Comparison of ENCODE assay signal across 21 mouse cellular contexts in the genomic region with DNA sequence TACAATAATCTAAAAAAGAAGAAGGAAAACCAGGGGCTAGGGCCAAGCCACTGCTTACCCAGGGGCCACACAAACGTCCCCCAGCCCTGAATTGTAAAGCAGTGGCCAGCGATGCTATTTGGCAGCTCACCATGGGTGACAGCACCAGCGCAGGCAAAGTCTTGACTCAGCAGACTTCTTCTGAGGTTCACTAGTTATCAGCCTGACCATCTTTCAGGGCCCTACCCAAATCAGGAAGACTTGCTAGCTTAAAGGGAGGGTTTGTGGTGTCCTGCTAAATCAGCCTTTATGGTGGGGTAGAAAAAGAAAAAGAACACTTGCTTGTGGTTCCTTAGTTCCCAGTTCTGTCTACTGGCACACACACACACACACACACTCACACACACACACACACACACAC.
DNase-seq lines count a peak whose midpoint lies in the region; ATAC-seq and TF ChIP-seq lines count a peak whose summit lies in the region.
"Had no signal": no experiment of that assay in that cellular context is flagged by ENCODE, and none has a peak within 500 bp of the region (broad histone marks: within the 10 kb centered on the region; RNA-seq: fewer than 3 reads in every experiment).

No protein-coding gene starts in this region.

- H3K4me3 ChIP-seq in lung, embryonic 15.5 days, result no peak overlapping the region
- no peak overlapping the region for H3K4me3 ChIP-seq in MEL (ENCODE audit: control insufficient read depth in 1 of 2, insufficient read depth in 1 of 2, low read depth in 2 of 2, low read length in 2 of 2)
- no peak overlapping the region for H3K4me3 ChIP-seq in thymus, adult 2 months (ENCODE audit: control insufficient read depth, insufficient read depth, low read length)
- H3K4me3 ChIP-seq: forebrain, embryonic 10.5 days; gastrocnemius, adult 2 months; heart, embryonic 15.5 days; limb, embryonic 10.5 days; liver, embryonic 13.5 days; myocyte had no signal

- TF ChIP-seq POLR2A in MEL (IDR thresholded peaks at IDR 0.05; ENCODE audit: control insufficient read depth in 1 of 2, insufficient read depth in 1 of 2, low read depth in 1 of 2, low read length in 2 of 2, poor library complexity in 1 of 2), result no peak
- TF ChIP-seq POLR2A in thymus, adult 2 months (IDR thresholded peaks at IDR 0.05; ENCODE audit: control insufficient read depth, extremely low read depth, insufficient read depth, low read length, poor library complexity), result no peak

- TF ChIP-seq RAD21 in MEL (IDR thresholded peaks at IDR 0.05; ENCODE audit: low read depth, low read length), result no peak

- ATAC-seq in lung, embryonic 15.5 days (ENCODE audit: borderline replicate concordance, extremely low read depth, low FRiP score, low TSS enrichment), result no peak
- peak; percentile 42 for ATAC-seq in granulocyte monocyte progenitor cell, adult 5-6 weeks (replicated peaks; ENCODE audit: poor library complexity, severe bottlenecking)
- ATAC-seq in megakaryocyte progenitor cell, adult 5-6 weeks (replicated peaks; ENCODE audit: poor library complexity), result peak; percentile 75

- DNase-seq in lung, postnatal 14 days, result no peak
- DNase-seq in MEL (ENCODE audit: low read depth, low spot score), result peak; percentile 56
- DNase-seq in ovary, postnatal 36 days (ENCODE audit: low spot score), result no peak
- DNase-seq in cerebellum, adult 11 months, result no peak
- DNase-seq in thymus, adult 2 months, result no peak
- DNase-seq: cerebellum, adult 18-20 months; cerebellum, postnatal 36 days; gastrocnemius, adult 2 months; kidney, adult 8-10 months; kidney, postnatal 14 days; liver, embryonic 13.5 days; midbrain, embryonic 14.5 days; right cerebral cortex, postnatal 14 days; thymus, postnatal 4 days had no signal

- no peak overlapping the region for H3K4me2 ChIP-seq in lung, embryonic 15.5 days
- H3K4me2 ChIP-seq: heart, embryonic 15.5 days; liver, embryonic 13.5 days had no signal

- no peak for TF ChIP-seq CTCF in MEL (IDR thresholded peaks at IDR 0.05 in 2 of 3, conservative IDR thresholded peaks at IDR 0.05 in 1 of 3; ENCODE audit: control insufficient read depth in 1 of 3, insufficient read depth in 1 of 3, low read depth in 2 of 3, low read length in 3 of 3, poor library complexity in 1 of 3, severe bottlenecking in 1 of 3)
- TF ChIP-seq CTCF in thymus, adult 2 months (IDR thresholded peaks at IDR 0.05; ENCODE audit: borderline replicate concordance, control insufficient read depth, extremely low read depth, insufficient read depth, low read length, poor library complexity), result no peak

- 73% methylated on average over 3 of the region's 3 CpGs for WGBS in lung, embryonic 15.5 days
- 9% methylated on average over 3 of the region's 3 CpGs for WGBS in thymus, adult 2 months

- H3K27me3 ChIP-seq in lung, embryonic 15.5 days, result no peaks in the 10 kb centered on the region
- H3K27me3 ChIP-seq in MEL (ENCODE audit: control insufficient read depth in 1 of 2, insufficient read depth in 2 of 2, low read length in 2 of 2), result no peaks in the 10 kb centered on the region; a peak in 1 of 4 replicates
- no peaks in the 10 kb centered on the region for H3K27me3 ChIP-seq in thymus, adult 2 months (ENCODE audit: control insufficient read depth, insufficient read depth, low read length)
- H3K27me3 ChIP-seq: heart, embryonic 15.5 days; liver, embryonic 13.5 days had no signal

- no peaks in the 10 kb centered on the region for H3K9me3 ChIP-seq in lung, embryonic 15.5 days
- no peaks in the 10 kb centered on the region for H3K9me3 ChIP-seq in MEL (replicated peaks; ENCODE audit: insufficient read depth, low read length)
- H3K9me3 ChIP-seq: forebrain, embryonic 10.5 days; heart, embryonic 15.5 days; limb, embryonic 10.5 days; liver, embryonic 13.5 days had no signal

- no peaks in the 10 kb centered on the region for H3K79me2 ChIP-seq in MEL (ENCODE audit: control insufficient read depth, insufficient read depth, low read length, poor library complexity)

- no peaks in the 10 kb centered on the region; the same call in 1 of the 2 replicates for H3K4me1 ChIP-seq in lung, embryonic 15.5 days
- H3K4me1 ChIP-seq in MEL (ENCODE audit: control insufficient read depth in 1 of 2, insufficient read depth in 2 of 2, low read length in 2 of 2), result no peaks in the 10 kb centered on the region; a peak in 1 of 4 replicates
- H3K4me1 ChIP-seq in thymus, adult 2 months (replicated peaks; ENCODE audit: control insufficient read depth, insufficient read depth, low read length), result 0 out of 2 replicates have a peak, but pooled peaks cover 2% of the 10 kb centered on the region
- H3K4me1 ChIP-seq: forebrain, embryonic 10.5 days; heart, embryonic 15.5 days; limb, embryonic 10.5 days had no signal

- H3K27ac ChIP-seq in lung, embryonic 15.5 days, result 0 out of 2 replicates have a peak overlapping the region, but pooled peaks have one; percentile 59
- H3K27ac ChIP-seq in MEL (ENCODE audit: control insufficient read depth, low read depth, low read length), result no peak overlapping the region
- no peak overlapping the region for H3K27ac ChIP-seq in thymus, adult 2 months (ENCODE audit: control insufficient read depth, insufficient read depth, low read length)
- H3K27ac ChIP-seq: forebrain, embryonic 10.5 days; gastrocnemius, adult 2 months; heart, embryonic 15.5 days; limb, embryonic 10.5 days; liver, embryonic 13.5 days had no signal

- H3K9ac ChIP-seq in lung, embryonic 15.5 days, result no peak overlapping the region
- H3K9ac ChIP-seq in MEL (ENCODE audit: control insufficient read depth, low read depth, low read length, poor library complexity, severe bottlenecking), result no peak overlapping the region
- H3K9ac ChIP-seq: heart, embryonic 15.5 days; liver, embryonic 13.5 days had no signal

- no peaks in the 10 kb centered on the region for H3K36me3 ChIP-seq in lung, embryonic 15.5 days
- no peaks in the 10 kb centered on the region for H3K36me3 ChIP-seq in MEL (ENCODE audit: control insufficient read depth in 1 of 2, insufficient read depth in 2 of 2, low read length in 2 of 2)
- no peaks in the 10 kb centered on the region for H3K36me3 ChIP-seq in thymus, adult 2 months (ENCODE audit: control insufficient read depth, insufficient read depth, low read length)
- H3K36me3 ChIP-seq: forebrain, embryonic 10.5 days; heart, embryonic 15.5 days; limb, embryonic 10.5 days; liver, embryonic 13.5 days had no signal

- no peak for TF ChIP-seq EP300 in MEL (IDR thresholded peaks at IDR 0.05; ENCODE audit: low read depth in 1 of 2, low read length in 2 of 2)

TF ChIP-seq in MEL, 35 proteins besides CTCF, POLR2A, EP300 and RAD21:
- TF ChIP-seq GATA1 (IDR thresholded peaks at IDR 0.05; ENCODE audit: low read depth, low read length) (peak; percentile 49; the same call in 1 of the 2 replicates), USF2 (IDR thresholded peaks at IDR 0.05; ENCODE audit: borderline replicate concordance in 1 of 2, insufficient read depth in 1 of 2, low read depth in 1 of 2, low read length in 2 of 2) (no peak)
TF ChIP-seq in MEL: peak in this region for 1.
